Comparison of ENCODE assay signal across 23 mouse cellular contexts in genomic region chr6:107167736-107168491, GRCm38 (mm10).
DNase-seq lines count a peak whose midpoint lies in the region; TF ChIP-seq lines count a peak whose summit lies in the region.
"Had no signal": no experiment of that assay in that cellular context is flagged by ENCODE, and none has a peak within 500 bp of the region (broad histone marks: within the 10 kb centered on the region; RNA-seq: fewer than 3 reads in every experiment).

No protein-coding gene starts in this region.

- H3K27ac ChIP-seq in left cerebral cortex, adult 2 months: peak overlapping the region; percentile 5; the same call in 1 of the 2 replicates
- H3K27ac ChIP-seq: forebrain, embryonic 13.5 days; heart, adult 2 months; hindbrain, embryonic 14.5 days; liver, embryonic 14.5 days had no signal

- peak; percentile 29 to 35 for DNase-seq in frontal cortex, adult 2 months (ENCODE audit: extremely low spot score in 1 of 2, low spot score in 1 of 2)
- no peak for DNase-seq in frontal cortex, postnatal 14 days (ENCODE audit: low spot score in 2 of 2)
- no peak for DNase-seq in left cerebral cortex, adult 2 months (ENCODE audit: extremely low spot score in 1 of 2, low spot score in 2 of 2)
- no peak for DNase-seq in left cerebral cortex, postnatal 4 days
- DNase-seq in right cerebral cortex, postnatal 36 days (ENCODE audit: low spot score in 2 of 2): peak; percentile 7 to 10
- no peak for DNase-seq in right cerebral cortex, postnatal 25 days
- DNase-seq in heart, postnatal 25 days (ENCODE audit: low spot score): no peak
- DNase-seq: adrenal gland, postnatal 10 days; cerebellum, adult 11 months; cerebellum, adult 9-10 months; cerebellum, postnatal 36 days; heart, adult 2 months; kidney, adult 9 months; kidney, postnatal 10 days; liver; lung, embryonic 14.5 days; lung, postnatal 14 days; midbrain, embryonic 14.5 days; thymus, postnatal 14 days had no signal

- TF ChIP-seq CTCF in left cerebral cortex, adult 2 months (IDR thresholded peaks at IDR 0.05): no peak

- intact Hi-C loops in left cerebral cortex, adult 2 months (cut with DNase I): loop anchor here (5.0 kb wide), 1 partner anchor 74 kb away; no protein-coding TSS in a partner anchor
- intact Hi-C loops in left cerebral cortex, postnatal 4 days (cut with DNase I): no loop called here
- intact Hi-C loops in heart, postnatal 25 days (cut with DNase I): no loop called here

- no peak overlapping the region for H3K4me3 ChIP-seq in left cerebral cortex, adult 2 months
- H3K4me3 ChIP-seq: forebrain, embryonic 13.5 days; heart, adult 2 months; heart, embryonic 12.5 days had no signal

Comparison
In these comparisons a context has a peak if more than half of its experiments do, and no peak if none do; other contexts are left out.
1. DNase-seq: peak in frontal cortex, adult 2 months (2 of 2) and right cerebral cortex, postnatal 36 days (2 of 2); none in frontal cortex, postnatal 14 days (0 of 2), left cerebral cortex, adult 2 months (0 of 2), left cerebral cortex, postnatal 4 days (single experiment), right cerebral cortex, postnatal 25 days (single experiment) and heart, postnatal 25 days (single experiment).